Mouse (Mus musculus) heart, postnatal 0 days (tissue): ENCODE results near the gene Rsph6a.

Experiments
- CTCF ChIP-seq: IDR thresholded peaks from 2 replicates; pipeline ENCODE4 v1.5.1; 2016; ENCODE audit warnings: antibody characterized with exemption, control low read depth, low read depth
- EP300 ChIP-seq: IDR thresholded peaks from 2 replicates; pipeline ENCODE4 v1.6.1; 2016; ENCODE audit warnings: antibody characterized with exemption, low read depth

- TF ChIP-seq CTCF (peak; percentile 71), EP300 (no peak)
These were observed 25.3 kb upstream of the Rsph6a start for GRCm38 (mm10) chr7:19029084-19029653.
